Mouse (Mus musculus): ENCODE results near the gene Rbms3. TPM values are rescaled to one million over a fixed set of nuclear protein-coding genes. Genes with fewer than 3 reads are reported as not detected.

Rbms3 gene
- polyA plus RNA-seq, 1 experiment from 2014 or later = 18.9 TPM

- Histone ChIP-seq H3K9ac (replicated peaks) (no peak overlapping the region), H3K4me2 (replicated peaks) (no peak overlapping the region), H3K36me3 (no peaks in the 10 kb centered on the region), H3K9me3 (no peaks in the 10 kb centered on the region), H3K4me3 (no peak overlapping the region), H3K4me1 (no peaks in the 10 kb centered on the region), H3K27me3 (no peaks in the 10 kb centered on the region), H3K27ac (replicated peaks) (no peak overlapping the region)
- no peak for ATAC-seq (replicated peaks)
- WGBS = 75% methylated on average over 20 of the region's 20 CpGs
Measured at GRCm38 (mm10) chr9:117153686-117154274, 475.9 kb downstream of the Rbms3 start.

- H3K36me3 ChIP-seq = no peaks in the 10 kb centered on the region
- H3K27ac ChIP-seq (replicated peaks) = no peak overlapping the region
- H3K9ac ChIP-seq (replicated peaks) = no peak overlapping the region
- H3K4me1 ChIP-seq = no peaks in the 10 kb centered on the region
- 84% methylated on average over 3 of the region's 3 CpGs for WGBS
- ATAC-seq (replicated peaks) = no peak
- no peak overlapping the region for H3K4me3 ChIP-seq
- H3K9me3 ChIP-seq = no peaks in the 10 kb centered on the region
- no peaks in the 10 kb centered on the region for H3K27me3 ChIP-seq
- H3K4me2 ChIP-seq (replicated peaks) = no peak overlapping the region
Measured at GRCm38 (mm10) chr9:117151951-117152350, 477.8 kb downstream of the Rbms3 start.

GRCm38 (mm10) chr9:117144057-117144723 is 485.5 kb downstream of the Rbms3 start:
- Histone ChIP-seq H3K4me2 (replicated peaks) (no peak overlapping the region), H3K27ac (replicated peaks) (no peak overlapping the region), H3K4me3 (no peak overlapping the region), H3K4me1 (peaks cover 5% of the 10 kb centered on the region; the same call in 1 of the 2 replicates), H3K9me3 (no peaks in the 10 kb centered on the region), H3K9ac (replicated peaks) (no peak overlapping the region), H3K36me3 (no peaks in the 10 kb centered on the region), H3K27me3 (no peaks in the 10 kb centered on the region)
- 59% methylated on average over 7 of the region's 7 CpGs for WGBS
- ATAC-seq (replicated peaks) = no peak

DNA sequence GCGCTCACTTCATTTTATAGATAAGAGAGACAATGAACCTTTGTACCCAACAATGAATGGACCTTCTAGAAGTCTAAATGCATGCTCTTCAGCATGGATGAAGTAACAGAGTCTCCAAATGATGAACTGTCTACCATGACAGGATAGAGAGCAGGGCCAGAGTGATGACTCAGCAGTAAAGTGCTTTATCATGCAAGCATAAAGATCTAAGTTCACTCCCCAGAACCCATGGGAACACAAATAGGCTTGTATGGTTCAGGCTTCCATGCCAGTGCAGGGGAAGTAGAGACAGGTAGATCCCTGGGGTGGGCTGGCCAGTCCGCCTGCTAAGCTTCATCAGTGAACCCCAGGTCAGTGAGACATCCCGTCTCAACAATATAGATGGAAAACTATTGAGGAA is 489.7 kb downstream of the Rbms3 start:
- Histone ChIP-seq H3K27me3 (no peaks in the 10 kb centered on the region), H3K9me3 (no peaks in the 10 kb centered on the region), H3K27ac (replicated peaks) (no peak overlapping the region), H3K4me1 (peaks cover 5% of the 10 kb centered on the region; the same call in 1 of the 2 replicates), H3K4me2 (replicated peaks) (no peak overlapping the region), H3K9ac (replicated peaks) (no peak overlapping the region), H3K4me3 (no peak overlapping the region), H3K36me3 (no peaks in the 10 kb centered on the region)
- ATAC-seq (replicated peaks) = no peak
- WGBS = 96% methylated on average over 3 of the region's 3 CpGs

DNA sequence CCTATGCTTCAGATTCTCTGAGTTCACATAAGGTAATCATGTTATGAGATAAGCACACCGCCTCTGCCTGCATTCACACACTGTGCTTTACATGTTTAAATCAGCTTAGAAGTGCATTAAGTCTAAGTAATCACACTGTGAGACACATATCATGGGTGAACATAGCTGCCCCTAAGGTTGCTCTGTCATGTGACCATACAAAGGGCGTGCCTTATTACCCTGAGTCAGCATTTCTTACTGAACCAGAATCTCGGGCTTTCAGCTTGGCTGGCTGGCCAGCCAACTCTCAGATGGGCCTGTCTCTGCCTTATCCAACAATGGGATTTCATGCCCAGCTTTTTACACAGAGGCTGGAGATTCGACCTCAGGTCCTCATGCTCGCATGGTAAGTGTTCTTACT is 493.3 kb downstream of the Rbms3 start:
- Histone ChIP-seq H3K27me3 (no peaks in the 10 kb centered on the region), H3K4me3 (no peak overlapping the region), H3K27ac (replicated peaks) (no peak overlapping the region), H3K9me3 (no peaks in the 10 kb centered on the region), H3K4me2 (replicated peaks) (no peak overlapping the region), H3K4me1 (no peaks in the 10 kb centered on the region), H3K9ac (replicated peaks) (no peak overlapping the region), H3K36me3 (no peaks in the 10 kb centered on the region)
- 61% methylated on average over 5 of the region's 5 CpGs for WGBS
- ATAC-seq (replicated peaks) = no peak

DNA sequence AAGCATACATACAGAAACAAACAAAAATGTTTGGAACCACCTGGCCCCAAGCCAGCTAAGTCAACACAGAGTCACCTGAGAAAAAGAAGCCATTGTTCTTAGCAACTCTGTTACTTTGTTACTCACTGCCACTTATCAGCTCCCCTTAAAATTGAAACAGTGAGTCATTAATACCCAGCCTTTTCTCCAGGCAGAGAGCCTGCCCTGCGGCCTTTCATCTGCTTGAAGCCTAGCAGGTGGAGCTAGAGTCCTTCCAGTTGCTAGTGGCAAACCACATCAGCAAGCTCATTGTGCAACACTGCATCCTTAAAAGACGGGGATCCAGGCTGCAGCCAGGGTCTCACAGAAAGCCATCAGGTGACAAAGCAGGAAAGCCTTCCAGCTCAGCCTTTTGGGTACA is 495.7 kb downstream of the Rbms3 start:
- Histone ChIP-seq H3K27ac (replicated peaks) (no peak overlapping the region), H3K4me2 (replicated peaks) (no peak overlapping the region), H3K4me1 (no peaks in the 10 kb centered on the region), H3K9ac (replicated peaks) (no peak overlapping the region), H3K9me3 (no peaks in the 10 kb centered on the region), H3K4me3 (no peak overlapping the region), H3K36me3 (no peaks in the 10 kb centered on the region), H3K27me3 (no peaks in the 10 kb centered on the region)
- WGBS = 40% methylated on average over 2 of the region's 2 CpGs
- ATAC-seq (replicated peaks) = no peak

DNA sequence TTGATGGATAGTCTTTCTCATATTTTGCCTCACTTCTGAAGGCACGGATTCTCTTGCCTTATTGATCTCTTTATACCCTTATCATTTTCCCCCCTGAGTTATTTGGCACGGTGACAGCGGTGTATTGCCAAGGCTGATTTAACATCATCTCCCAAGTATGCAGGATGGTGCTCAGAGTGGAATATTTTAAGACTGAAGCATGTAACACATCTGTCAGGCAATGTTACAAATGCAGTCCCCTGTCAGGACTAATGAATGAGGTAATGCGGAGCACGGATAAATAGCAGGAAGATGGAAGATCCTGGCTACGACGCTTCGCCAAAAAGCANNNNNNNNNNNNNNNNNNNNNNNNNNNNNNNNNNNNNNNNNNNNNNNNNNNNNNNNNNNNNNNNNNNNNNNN is 502.9 kb downstream of the Rbms3 start:
- Histone ChIP-seq H3K9me3 (no peaks in the 10 kb centered on the region), H3K36me3 (no peaks in the 10 kb centered on the region), H3K9ac (replicated peaks) (no peak overlapping the region), H3K27me3 (no peaks in the 10 kb centered on the region), H3K27ac (replicated peaks) (no peak overlapping the region), H3K4me1 (peaks cover 14% of the 10 kb centered on the region), H3K4me3 (no peak overlapping the region), H3K4me2 (replicated peaks) (no peak overlapping the region)
- no peak for ATAC-seq (replicated peaks)
- WGBS = 38% methylated on average over 8 of the region's 8 CpGs

DNA sequence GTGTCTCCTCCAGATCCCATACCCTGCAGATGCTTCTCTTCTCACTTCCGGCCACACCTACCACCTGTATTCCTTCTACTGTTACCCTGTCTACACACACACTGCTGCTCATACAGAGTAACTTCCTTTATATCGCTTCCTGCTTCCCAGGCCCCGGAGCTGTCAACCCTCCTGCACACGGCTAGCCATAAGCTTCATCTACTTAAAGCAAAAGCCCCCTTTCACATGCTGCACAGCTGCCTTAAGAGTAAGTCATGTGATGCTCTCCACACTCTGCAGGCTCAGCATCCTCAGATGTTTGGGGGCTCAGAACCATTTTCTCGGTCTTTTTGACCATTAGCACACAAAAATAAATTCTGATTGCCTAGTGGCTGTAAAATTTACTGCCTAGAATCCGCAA is 503.9 kb downstream of the Rbms3 start:
- Histone ChIP-seq H3K36me3 (no peaks in the 10 kb centered on the region), H3K27ac (replicated peaks) (no peak overlapping the region), H3K4me1 (peaks cover 14% of the 10 kb centered on the region), H3K27me3 (no peaks in the 10 kb centered on the region), H3K4me2 (replicated peaks) (no peak overlapping the region), H3K9me3 (no peaks in the 10 kb centered on the region), H3K4me3 (no peak overlapping the region), H3K9ac (replicated peaks) (no peak overlapping the region)
- ATAC-seq (replicated peaks) = no peak
- WGBS = 84% methylated on average over 6 of the region's 6 CpGs

DNA sequence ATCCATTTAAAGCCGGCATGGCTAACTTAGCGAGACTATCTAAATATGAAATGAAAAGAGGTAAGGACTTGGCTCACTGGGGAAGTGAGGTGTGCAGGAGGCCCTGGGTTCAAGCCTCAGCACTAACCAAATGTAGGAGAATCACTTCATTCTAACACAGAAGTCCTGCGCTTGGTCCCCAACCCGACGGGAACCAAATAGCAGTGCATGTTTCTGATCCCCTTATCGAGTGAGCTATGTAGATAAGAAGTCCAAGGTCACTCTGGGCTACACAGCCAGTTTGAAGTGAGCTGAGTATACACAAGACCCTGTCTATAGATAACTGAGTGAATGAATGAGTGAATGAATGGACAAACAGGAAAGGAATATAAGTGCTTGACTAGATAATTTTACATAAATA is 508.1 kb downstream of the Rbms3 start:
- Histone ChIP-seq H3K9ac (replicated peaks) (no peak overlapping the region), H3K9me3 (no peaks in the 10 kb centered on the region), H3K4me3 (no peak overlapping the region), H3K27me3 (no peaks in the 10 kb centered on the region), H3K4me2 (replicated peaks) (no peak overlapping the region), H3K36me3 (no peaks in the 10 kb centered on the region), H3K27ac (replicated peaks) (no peak overlapping the region), H3K4me1 (peaks cover 1% of the 10 kb centered on the region; the same call in 1 of the 2 replicates)
- WGBS = 90% methylated on average over 6 of the region's 6 CpGs
- ATAC-seq (replicated peaks) = no peak

GRCm38 (mm10) chr9:117117181-117117729 is 512.5 kb downstream of the Rbms3 start:
- no peak overlapping the region for H3K4me3 ChIP-seq
- no peaks in the 10 kb centered on the region for H3K36me3 ChIP-seq
- H3K9ac ChIP-seq (replicated peaks) = no peak overlapping the region
- no peaks in the 10 kb centered on the region for H3K9me3 ChIP-seq
- H3K27me3 ChIP-seq = no peaks in the 10 kb centered on the region
- no peak for ATAC-seq (replicated peaks)
- no peak overlapping the region for H3K4me2 ChIP-seq (replicated peaks)
- 72% methylated on average over 10 of the region's 10 CpGs for WGBS
- H3K27ac ChIP-seq (replicated peaks) = no peak overlapping the region
- H3K4me1 ChIP-seq = no peaks in the 10 kb centered on the region

DNA sequence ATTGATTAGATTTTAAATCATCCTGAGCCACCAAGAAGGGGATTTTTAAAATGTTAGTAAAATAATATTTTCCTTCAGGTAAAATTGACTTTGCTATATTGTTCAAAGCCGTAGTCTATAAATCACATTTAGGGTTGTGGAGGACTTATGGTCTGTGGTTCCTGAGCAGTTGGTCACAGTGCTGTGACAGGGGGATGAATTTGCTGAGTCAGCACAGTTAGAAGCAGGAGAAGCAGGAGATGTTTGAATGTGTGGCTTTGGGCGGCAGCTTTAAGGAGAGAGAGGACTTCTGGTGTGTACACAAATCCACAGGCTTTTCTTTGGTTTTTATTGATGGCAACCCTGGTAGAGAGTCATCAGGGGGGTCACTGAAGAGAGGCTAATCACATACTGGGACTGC is 514.1 kb downstream of the Rbms3 start:
- 89% methylated on average over 2 of the region's 2 CpGs for WGBS
- no peak overlapping the region for H3K9ac ChIP-seq (replicated peaks)
- no peak for ATAC-seq (replicated peaks)

DNA sequence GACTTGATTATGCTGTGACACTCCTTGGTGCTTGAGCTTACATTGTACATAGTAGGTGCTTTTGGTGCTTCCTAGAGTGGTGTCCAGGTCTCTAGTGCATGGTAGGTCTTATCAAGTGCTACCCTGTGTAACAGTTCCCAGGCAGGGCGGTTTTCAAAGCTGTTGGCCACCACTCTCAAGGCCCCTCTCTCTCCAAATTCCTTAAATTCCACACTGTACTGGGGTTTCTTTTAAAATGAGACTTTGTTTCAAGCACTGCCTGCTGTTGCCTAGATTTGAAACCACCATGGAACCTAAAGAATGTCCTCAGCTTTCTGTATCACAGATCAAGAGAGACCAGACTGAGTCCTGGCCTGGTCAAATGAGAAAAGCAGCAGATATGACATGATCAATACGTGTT is 516.1 kb downstream of the Rbms3 start:
- Histone ChIP-seq H3K27me3 (no peaks in the 10 kb centered on the region), H3K9ac (replicated peaks) (no peak overlapping the region), H3K27ac (replicated peaks) (no peak overlapping the region), H3K4me2 (replicated peaks) (no peak overlapping the region), H3K36me3 (no peaks in the 10 kb centered on the region), H3K9me3 (no peaks in the 10 kb centered on the region), H3K4me1 (no peaks in the 10 kb centered on the region), H3K4me3 (no peak overlapping the region)
- no peak for ATAC-seq (replicated peaks)
- 65% methylated on average over 2 of the region's 2 CpGs for WGBS

More for the DNA sequence above, 514.1 kb downstream of the Rbms3 start:
- Histone ChIP-seq H3K4me3 (no peak overlapping the region), H3K36me3 (no peaks in the 10 kb centered on the region), H3K9me3 (no peaks in the 10 kb centered on the region), H3K4me2 (replicated peaks) (no peak overlapping the region), H3K27ac (replicated peaks) (no peak overlapping the region), H3K27me3 (no peaks in the 10 kb centered on the region), H3K4me1 (no peaks in the 10 kb centered on the region)

DNA sequence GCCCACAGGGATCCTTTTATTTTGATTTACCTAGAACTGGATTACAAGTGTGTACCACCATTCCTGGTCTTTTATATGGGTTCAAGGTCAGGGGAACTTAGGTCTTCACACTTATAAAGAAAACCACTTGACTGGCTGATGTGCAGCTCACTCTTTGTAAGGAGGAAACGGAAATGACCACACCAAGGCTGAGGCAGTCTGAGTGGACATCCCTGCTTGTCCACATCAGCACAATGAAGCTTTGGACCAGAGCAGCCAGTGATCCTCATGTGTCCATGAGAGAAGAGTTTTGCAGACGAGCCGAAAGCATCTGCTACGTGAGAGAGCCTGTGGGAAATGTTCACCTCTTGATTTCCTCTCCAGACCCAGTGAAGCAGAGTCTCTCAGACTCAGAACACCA is 521.8 kb downstream of the Rbms3 start:
- Histone ChIP-seq H3K36me3 (no peaks in the 10 kb centered on the region), H3K9ac (replicated peaks) (no peak overlapping the region), H3K27me3 (no peaks in the 10 kb centered on the region), H3K4me2 (replicated peaks) (no peak overlapping the region), H3K4me3 (no peak overlapping the region), H3K4me1 (no peaks in the 10 kb centered on the region), H3K9me3 (no peaks in the 10 kb centered on the region), H3K27ac (replicated peaks) (no peak overlapping the region)
- no peak for ATAC-seq (replicated peaks)
- WGBS = 95% methylated on average over 4 of the region's 4 CpGs

Measured in forebrain, embryonic 15.5 days (tissue).